Mouse (Mus musculus): ENCODE results near the gene Zfp609. TPM values are rescaled to one million over a fixed set of nuclear protein-coding genes. Genes with fewer than 3 reads are reported as not detected.

Zfp609 gene
- total RNA-seq, 2 experiments from 2014 or later, result 48.5 to 49.1 TPM

GRCm38 (mm10) chr9:65679181-65679761 is 148.1 kb downstream of the Zfp609 start:
- no peak for TF ChIP-seq CTCF (IDR thresholded peaks at IDR 0.05)
- H3K27ac ChIP-seq, result peak overlapping the region; percentile 70
- DNase-seq (ENCODE audit: extremely low spot score in 1 of 2, low spot score in 2 of 2), result no peak
- H3K4me3 ChIP-seq, result peak overlapping the region; percentile 9
- intact Hi-C loops (cut with DNase I), result loop anchor here (5.0 kb wide), 1 partner anchor 153 kb away; no protein-coding TSS in a partner anchor

GRCm38 (mm10) chr9:65677119-65677462 is 150.3 kb downstream of the Zfp609 start:
- TF ChIP-seq CTCF (IDR thresholded peaks at IDR 0.05), result no peak
- H3K4me3 ChIP-seq, result peak overlapping the region; percentile 49
- no peak for DNase-seq (ENCODE audit: extremely low spot score in 1 of 2, low spot score in 2 of 2)
- H3K27ac ChIP-seq, result peak overlapping the region; percentile 89; the same call in 1 of the 2 replicates
- intact Hi-C loops (cut with DNase I), result loop anchor here (5.0 kb wide), 1 partner anchor 155 kb away; no protein-coding TSS in a partner anchor

- peak overlapping the region; percentile 89 for H3K27ac ChIP-seq
- intact Hi-C loops (cut with DNase I), result loop anchor here (5.0 kb wide), 1 partner anchor 156 kb away; no protein-coding TSS in a partner anchor
- H3K4me3 ChIP-seq, result peak overlapping the region; percentile 49
- DNase-seq (ENCODE audit: extremely low spot score in 1 of 2, low spot score in 2 of 2), result peak; percentile 95 to 96
- no peak; the same call in 1 of the 2 replicates for TF ChIP-seq CTCF (IDR thresholded peaks at IDR 0.05)
These were observed 150.8 kb downstream of the Zfp609 start for GRCm38 (mm10) chr9:65676358-65677118.

- Histone ChIP-seq H3K27ac (peak overlapping the region; percentile 89), H3K4me3 (peak overlapping the region; percentile 49)
- intact Hi-C loops (cut with DNase I), result loop anchor here (5.0 kb wide), 1 partner anchor 157 kb away; no protein-coding TSS in a partner anchor
- TF ChIP-seq CTCF (IDR thresholded peaks at IDR 0.05), result no peak
- no peak for DNase-seq (ENCODE audit: extremely low spot score in 1 of 2, low spot score in 2 of 2)
These were observed 151.7 kb downstream of the Zfp609 start for GRCm38 (mm10) chr9:65675461-65676357.

GRCm38 (mm10) chr9:65672996-65673395 is 154.4 kb downstream of the Zfp609 start:
- no peak for DNase-seq (ENCODE audit: extremely low spot score in 1 of 2, low spot score in 2 of 2)
- H3K27ac ChIP-seq, result no peak overlapping the region
- H3K4me3 ChIP-seq, result no peak overlapping the region
- intact Hi-C loops (cut with DNase I), result no loop called here
- no peak for TF ChIP-seq CTCF (IDR thresholded peaks at IDR 0.05)

GRCm38 (mm10) chr9:65671431-65671931 is 155.9 kb downstream of the Zfp609 start:
- Histone ChIP-seq H3K27ac (0 out of 2 replicates have a peak overlapping the region, but pooled peaks have one; percentile 5), H3K4me3 (no peak overlapping the region)
- no peak for DNase-seq (ENCODE audit: extremely low spot score in 1 of 2, low spot score in 2 of 2)
- no peak for TF ChIP-seq CTCF (IDR thresholded peaks at IDR 0.05)
- intact Hi-C loops (cut with DNase I), result no loop called here

- no peak for TF ChIP-seq CTCF (IDR thresholded peaks at IDR 0.05)
- Histone ChIP-seq H3K4me3 (no peak within 1 kb of the TSS), H3K27ac (no peak within 1 kb of the TSS)
- intact Hi-C loops (cut with DNase I), result no loop called here
- no peak for DNase-seq (ENCODE audit: extremely low spot score in 1 of 2, low spot score in 2 of 2)
These were observed 159.7 kb downstream of the Zfp609 start, which contains the start of gene Oaz2 for GRCm38 (mm10) chr9:65667701-65668100. Gene Oaz2, plus strand, starts transcription at chr9:65668001.

- H3K27ac ChIP-seq, result no peak overlapping the region
- no peak overlapping the region for H3K4me3 ChIP-seq
- intact Hi-C loops (cut with DNase I), result no loop called here
- peak; percentile 76 for TF ChIP-seq CTCF (IDR thresholded peaks at IDR 0.05)
- DNase-seq (ENCODE audit: extremely low spot score in 1 of 2, low spot score in 2 of 2), result peak; percentile 49 to 58
These were observed 161.3 kb downstream of the Zfp609 start for GRCm38 (mm10) chr9:65666042-65666441.

- peak; percentile 86 for TF ChIP-seq CTCF (IDR thresholded peaks at IDR 0.05)
- intact Hi-C loops (cut with DNase I), result loop anchor here (1.0 to 5.0 kb wide), 3 partner anchors 59 to 187 kb away; partner anchors contain the start of gene Ankdd1a
- H3K27ac ChIP-seq, result no peak overlapping the region
- H3K4me3 ChIP-seq, result no peak overlapping the region
- peak; percentile 58 to 60 for DNase-seq (ENCODE audit: extremely low spot score in 1 of 2, low spot score in 2 of 2)
These were observed 163.2 kb downstream of the Zfp609 start for GRCm38 (mm10) chr9:65664163-65664562.

GRCm38 (mm10) chr9:65661493-65661892 is 165.9 kb downstream of the Zfp609 start:
- no peak overlapping the region for H3K4me3 ChIP-seq
- intact Hi-C loops (cut with DNase I), result loop anchor here (5.0 kb wide), 1 partner anchor 139 kb away; the partner anchor contains the start of gene Ankdd1a
- no peak for DNase-seq (ENCODE audit: extremely low spot score in 1 of 2, low spot score in 2 of 2)
- H3K27ac ChIP-seq, result no peak overlapping the region
- TF ChIP-seq CTCF (IDR thresholded peaks at IDR 0.05), result no peak

GRCm38 (mm10) chr9:65661029-65661428 is 166.3 kb downstream of the Zfp609 start:
- peak; percentile 15 for TF ChIP-seq CTCF (IDR thresholded peaks at IDR 0.05)
- Histone ChIP-seq H3K4me3 (no peak overlapping the region), H3K27ac (no peak overlapping the region)
- no peak for DNase-seq (ENCODE audit: extremely low spot score in 1 of 2, low spot score in 2 of 2)
- intact Hi-C loops (cut with DNase I), result loop anchor here (5.0 kb wide), 1 partner anchor 139 kb away; the partner anchor contains the start of gene Ankdd1a
